Comparison of ENCODE assay signal across 22 mouse cellular contexts in the genomic region with DNA sequence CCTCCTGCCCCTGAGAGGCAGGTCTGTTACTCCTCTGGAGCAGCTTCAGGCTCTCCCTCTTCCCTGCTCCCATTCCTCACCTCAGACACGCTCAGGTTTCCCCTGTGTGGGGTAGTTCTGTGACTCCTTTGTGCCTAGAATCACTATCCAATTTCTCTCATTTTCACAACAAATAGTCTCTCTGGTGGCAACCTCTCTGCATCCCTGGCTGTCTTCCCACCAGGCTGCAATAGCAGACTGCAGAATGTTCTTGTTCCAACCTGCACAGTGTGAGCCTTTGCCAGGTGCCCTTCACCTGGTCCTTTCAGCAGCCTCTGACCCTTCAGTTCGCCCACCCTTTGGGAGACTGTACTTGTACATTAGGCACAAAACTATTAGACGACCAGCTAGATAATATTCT. TPM values are rescaled to one million over a fixed set of nuclear protein-coding genes. Genes with fewer than 3 reads are reported as not detected.
DNase-seq lines count a peak whose midpoint lies in the region; ATAC-seq lines count a peak whose summit lies in the region.
"Had no signal": no experiment of that assay in that cellular context is flagged by ENCODE, and none has a peak within 500 bp of the region (broad histone marks: within the 10 kb centered on the region; RNA-seq: fewer than 3 reads in every experiment).

No protein-coding gene starts in this region.

- H3K27me3 ChIP-seq in hindbrain, embryonic 14.5 days (ENCODE audit: control insufficient read depth, insufficient read depth, low read length), result no peaks in the 10 kb centered on the region
- H3K27me3 ChIP-seq in hindbrain, embryonic 11.5 days (ENCODE audit: control insufficient read depth, insufficient read depth, low read length), result no peaks in the 10 kb centered on the region
- no peaks in the 10 kb centered on the region; the same call in 1 of the 2 replicates for H3K27me3 ChIP-seq in neural tube, embryonic 15.5 days (replicated peaks)
- H3K27me3 ChIP-seq: embryonic facial prominence, embryonic 12.5 days; hindbrain, embryonic 13.5 days; Patski had no signal

- H3K4me1 ChIP-seq in hindbrain, embryonic 14.5 days (replicated peaks; ENCODE audit: control insufficient read depth, insufficient read depth, low read length), result peaks cover 9% of the 10 kb centered on the region; the same call in 1 of the 2 replicates
- no peaks in the 10 kb centered on the region for H3K4me1 ChIP-seq in hindbrain, embryonic 11.5 days (replicated peaks; ENCODE audit: control insufficient read depth, insufficient read depth, low read length)
- H3K4me1 ChIP-seq in neural tube, embryonic 15.5 days, result peaks cover 7% of the 10 kb centered on the region; the same call in 1 of the 2 replicates
- H3K4me1 ChIP-seq: embryonic facial prominence, embryonic 12.5 days; heart, embryonic 13.5 days had no signal

- no peak overlapping the region for H3K4me3 ChIP-seq in hindbrain, embryonic 14.5 days (replicated peaks; ENCODE audit: low read length)
- H3K4me3 ChIP-seq in hindbrain, embryonic 11.5 days (ENCODE audit: low read depth, low read length), result no peak overlapping the region
- H3K4me3 ChIP-seq in neural tube, embryonic 15.5 days (replicated peaks), result no peak overlapping the region
- H3K4me3 ChIP-seq: embryonic facial prominence, embryonic 12.5 days; forebrain, embryonic 12.5 days; gastrocnemius, adult 2 months; heart, embryonic 13.5 days; hindbrain, embryonic 13.5 days had no signal

- H3K9ac ChIP-seq in hindbrain, embryonic 14.5 days, result no peak overlapping the region
- H3K9ac ChIP-seq in hindbrain, embryonic 11.5 days (ENCODE audit: low read depth, low read length), result no peak overlapping the region
- no peak overlapping the region for H3K9ac ChIP-seq in neural tube, embryonic 15.5 days (replicated peaks)
- H3K9ac ChIP-seq: embryonic facial prominence, embryonic 12.5 days; forebrain, embryonic 12.5 days; heart, embryonic 13.5 days; hindbrain, embryonic 13.5 days had no signal

- no peak overlapping the region for H3K4me2 ChIP-seq in hindbrain, embryonic 14.5 days (replicated peaks)
- H3K4me2 ChIP-seq in hindbrain, embryonic 11.5 days (replicated peaks; ENCODE audit: low read depth, low read length), result no peak overlapping the region
- no peak overlapping the region for H3K4me2 ChIP-seq in neural tube, embryonic 15.5 days
- H3K4me2 ChIP-seq: embryonic facial prominence, embryonic 12.5 days; forebrain, embryonic 12.5 days; heart, embryonic 13.5 days; hindbrain, embryonic 13.5 days had no signal

- 63% methylated on average over 3 of the region's 3 CpGs for WGBS in hindbrain, embryonic 14.5 days
- 72% methylated on average over 3 of the region's 3 CpGs for WGBS in hindbrain, embryonic 11.5 days
- WGBS in neural tube, embryonic 15.5 days, result 64% methylated on average over 3 of the region's 3 CpGs

- no peak for ATAC-seq in hindbrain, embryonic 14.5 days (ENCODE audit: low FRiP score)
- no peak for ATAC-seq in hindbrain, embryonic 11.5 days (ENCODE audit: low FRiP score)
- ATAC-seq in neural tube, embryonic 15.5 days (ENCODE audit: low FRiP score), result no peak
- ATAC-seq: activated CD4-positive, CD25-positive, alpha-beta regulatory T cell, adult 4 months; inflammation-experienced regulatory T-cells, adult 6 months; intestine, postnatal 0 days; Patski had no signal

- 0 out of 2 replicates have a peak, but pooled peaks cover 6% of the 10 kb centered on the region for H3K9me3 ChIP-seq in hindbrain, embryonic 14.5 days (ENCODE audit: control insufficient read depth, low read length)
- no peaks in the 10 kb centered on the region for H3K9me3 ChIP-seq in hindbrain, embryonic 11.5 days (ENCODE audit: control insufficient read depth, low read length)
- no peaks in the 10 kb centered on the region for H3K9me3 ChIP-seq in neural tube, embryonic 15.5 days (replicated peaks)
- H3K9me3 ChIP-seq: embryonic facial prominence, embryonic 12.5 days; forebrain, embryonic 12.5 days; hindbrain, embryonic 13.5 days had no signal

- peak; percentile 45 to 46 for DNase-seq in cerebellum, postnatal 14 days
- no peak for DNase-seq in cerebellum, adult 8-10 months
- no peak for DNase-seq in hindbrain, embryonic 14.5 days (ENCODE audit: low spot score)
- DNase-seq in hindbrain, embryonic 11.5 days (ENCODE audit: low spot score), result no peak
- DNase-seq in neural tube, embryonic 10.5 days (ENCODE audit: extremely low spot score, low spot score), result no peak
- DNase-seq in kidney, adult 9 months, result no peak
- DNase-seq: adrenal gland, adult 2 months; adrenal gland, postnatal 25 days; cerebellum, adult 9-10 months; embryo, embryonic 11 days; gastrocnemius, adult 2 months; gastrocnemius, postnatal 25 days; heart, postnatal 4 days had no signal

- H3K36me3 ChIP-seq in hindbrain, embryonic 14.5 days (replicated peaks; ENCODE audit: control insufficient read depth, insufficient read depth), result no peaks in the 10 kb centered on the region
- no peaks in the 10 kb centered on the region for H3K36me3 ChIP-seq in hindbrain, embryonic 11.5 days (ENCODE audit: control insufficient read depth, insufficient read depth, low read length)
- no peaks in the 10 kb centered on the region for H3K36me3 ChIP-seq in neural tube, embryonic 15.5 days
- H3K36me3 ChIP-seq: embryonic facial prominence, embryonic 12.5 days; forebrain, embryonic 12.5 days; heart, embryonic 13.5 days; hindbrain, embryonic 13.5 days had no signal

- 0 out of 2 replicates have a peak overlapping the region, but pooled peaks have one; percentile 26 for H3K27ac ChIP-seq in hindbrain, embryonic 14.5 days
- H3K27ac ChIP-seq in hindbrain, embryonic 11.5 days (ENCODE audit: low read depth, low read length), result no peak overlapping the region
- 0 out of 2 replicates have a peak overlapping the region, but pooled peaks have one; percentile 33 for H3K27ac ChIP-seq in neural tube, embryonic 15.5 days (replicated peaks)
- H3K27ac ChIP-seq: embryonic facial prominence, embryonic 12.5 days; forebrain, embryonic 12.5 days; gastrocnemius, adult 2 months; heart, embryonic 13.5 days; hindbrain, embryonic 13.5 days had no signal

RNA-seq across cellular contexts. Expression of gene Lnx1, which starts 19.1 kb away (rescaled TPM):
- 10.3 and 14.0 TPM in 2 replicates for polyA plus RNA-seq in hindbrain, embryonic 14.5 days (2014; fragmentation: Nextera tagmentation; extraction: Ambion mirVana)
- polyA plus RNA-seq in hindbrain, embryonic 11.5 days (2014; fragmentation: Nextera tagmentation; extraction: Ambion mirVana), result 0.34 and 0.88 TPM in 2 replicates
- 11.9 and 13.8 TPM in 2 replicates for polyA plus RNA-seq in neural tube, embryonic 15.5 days (2015; fragmentation: Nextera tagmentation; extraction: Ambion mirVana)

Comparison
In these comparisons a context has a peak if more than half of its experiments do, and no peak if none do; other contexts are left out.
1. DNase-seq: peak in cerebellum, postnatal 14 days (2 of 2); none in cerebellum, adult 8-10 months (single experiment), hindbrain, embryonic 14.5 days (single experiment), hindbrain, embryonic 11.5 days (single experiment), neural tube, embryonic 10.5 days (single experiment) and kidney, adult 9 months (single experiment).